Mouse (Mus musculus) neural tube, embryonic 14.5 days (tissue): ENCODE results near the gene Mcfd2. TPM values are rescaled to one million over a fixed set of nuclear protein-coding genes. Genes with fewer than 3 reads are reported as not detected.

Experiments used
- ATAC-seq: fragments of 200-750 bp; cut with Nextera tagmentation; 2 replicates; pipeline ENCODE4 v1.8.0; 2017; ENCODE audit warnings: low read depth, mild to moderate bottlenecking, moderate TSS enrichment, moderate library complexity
- H3K27ac ChIP-seq: fragments of 300-500 bp; sonication (generic); 2 replicates; pipeline ENCODE4 v1.5.1; 2014; ENCODE audit warnings: low read depth, mild to moderate bottlenecking, control low read depth, low read length, moderate library complexity, mixed read lengths
- H3K27me3 ChIP-seq: fragments of 300-500 bp; sonication (generic); 2 replicates; pipeline ENCODE4 v1.6.1; 2014; ENCODE audit warnings: low read length; ENCODE audit not compliant: control insufficient read depth, insufficient read depth
- H3K36me3 ChIP-seq: fragments of 300-500 bp; sonication (generic); 2 replicates; pipeline ENCODE4 v1.6.1; 2014; ENCODE audit warnings: low read length, mixed read lengths; ENCODE audit not compliant: control insufficient read depth, insufficient read depth
- H3K4me1 ChIP-seq: fragments of 300-500 bp; sonication (generic); 2 replicates; pipeline ENCODE4 v1.6.1; 2014; ENCODE audit warnings: low read length; ENCODE audit not compliant: control insufficient read depth, insufficient read depth
- H3K4me2 ChIP-seq: fragments of 300-500 bp; sonication (generic); 2 replicates; pipeline ENCODE4 v1.6.1; 2014; ENCODE audit warnings: mild to moderate bottlenecking, low read depth, low read length, control low read depth
- H3K4me3 ChIP-seq: fragments of 300-500 bp; sonication (generic); 2 replicates; pipeline ENCODE4 v1.5.1; 2014; ENCODE audit warnings: low read depth, low read length, control low read depth, mixed read lengths
- H3K9ac ChIP-seq: fragments of 300-500 bp; sonication (generic); replicated peaks from 2 replicates; pipeline ENCODE4 v1.6.1; 2014; ENCODE audit warnings: low read depth, mild to moderate bottlenecking, control low read depth, low read length, mixed read lengths
- H3K9me3 ChIP-seq: fragments of 300-500 bp; sonication (generic); 2 replicates; pipeline ENCODE4 v1.6.1; 2016; ENCODE audit warnings: low read length; ENCODE audit not compliant: control insufficient read depth
- WGBS: fragments of 180-500 bp; shearing (Covaris S2); extraction: QIAGEN DNeasy Blood & Tissue Kit; methylation state at CpG from one replicate; pipeline ENCODE4 v1.1.7; 2014; 5-methylcytosine and 5-hydroxymethylcytosine counted together
- polyA plus RNA-seq: library from polyadenylated mRNA; unstranded; fragments of >200 nt; fragmentation: Nextera tagmentation; extraction: Ambion mirVana; gene quantifications from 2 replicates; pipeline ENCODE4 v1.2.1, GENCODE M21; 2014

The Mcfd2 gene
- polyA plus RNA-seq, 1 experiment from 2014 or later = 38.3 TPM

DNA sequence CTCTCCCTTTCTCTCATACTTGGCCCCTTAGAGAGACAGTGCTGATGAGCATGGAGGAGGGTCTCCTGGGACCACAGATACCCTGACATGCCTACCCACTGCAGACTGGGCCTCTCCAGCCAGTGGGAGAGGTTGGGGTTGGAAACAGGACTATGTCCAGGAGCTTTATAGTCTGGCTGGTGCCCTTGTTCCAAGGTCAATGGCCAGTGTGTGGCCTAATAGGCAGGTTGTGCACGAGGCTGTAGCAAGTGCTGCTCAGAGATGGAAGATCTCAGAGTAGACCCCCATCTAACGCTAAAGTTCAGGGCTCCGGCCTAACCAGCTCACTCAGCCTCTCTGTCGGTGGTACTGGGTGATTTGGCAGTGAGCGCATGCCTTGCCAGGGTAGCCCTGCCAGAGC, 26.0 kb upstream of the Mcfd2 start:
- Histone ChIP-seq H3K36me3 (no peaks in the 10 kb centered on the region), H3K9ac (no peak overlapping the region), H3K4me1 (no peaks in the 10 kb centered on the region), H3K9me3 (no peaks in the 10 kb centered on the region), H3K27me3 (no peaks in the 10 kb centered on the region), H3K4me3 (no peak overlapping the region), H3K27ac (no peak overlapping the region), H3K4me2 (no peak overlapping the region)
- ATAC-seq = no peak
- 89% methylated on average over 5 of the region's 5 CpGs for WGBS

DNA sequence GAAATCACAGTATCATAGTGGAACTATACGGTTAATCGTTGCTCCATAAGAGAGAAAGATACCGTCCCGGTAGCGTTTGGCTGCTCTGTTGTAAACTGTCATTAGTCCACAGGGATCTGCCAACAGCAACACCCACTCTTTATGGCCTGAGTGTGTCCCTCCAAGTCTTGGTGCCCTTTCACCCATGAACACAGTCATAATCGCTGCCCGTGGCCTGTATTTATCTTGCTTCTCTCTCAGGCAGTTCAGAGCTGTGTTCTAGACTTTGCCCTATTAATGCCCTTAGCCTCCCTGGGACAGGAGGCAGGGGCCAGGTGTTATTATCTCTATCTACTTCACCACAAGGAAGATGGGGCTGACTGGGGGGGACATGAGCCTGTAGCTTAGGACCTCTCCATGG, 25.3 kb upstream of the Mcfd2 start:
- no peak for ATAC-seq
- H3K4me3 ChIP-seq = no peak overlapping the region
- H3K4me2 ChIP-seq = no peak overlapping the region
- H3K36me3 ChIP-seq = no peaks in the 10 kb centered on the region
- H3K27ac ChIP-seq = no peak overlapping the region
- H3K9me3 ChIP-seq = no peaks in the 10 kb centered on the region
- no peaks in the 10 kb centered on the region for H3K27me3 ChIP-seq
- H3K4me1 ChIP-seq = no peaks in the 10 kb centered on the region
- 84% methylated on average over 7 of the region's 7 CpGs for WGBS
- no peak overlapping the region for H3K9ac ChIP-seq

DNA sequence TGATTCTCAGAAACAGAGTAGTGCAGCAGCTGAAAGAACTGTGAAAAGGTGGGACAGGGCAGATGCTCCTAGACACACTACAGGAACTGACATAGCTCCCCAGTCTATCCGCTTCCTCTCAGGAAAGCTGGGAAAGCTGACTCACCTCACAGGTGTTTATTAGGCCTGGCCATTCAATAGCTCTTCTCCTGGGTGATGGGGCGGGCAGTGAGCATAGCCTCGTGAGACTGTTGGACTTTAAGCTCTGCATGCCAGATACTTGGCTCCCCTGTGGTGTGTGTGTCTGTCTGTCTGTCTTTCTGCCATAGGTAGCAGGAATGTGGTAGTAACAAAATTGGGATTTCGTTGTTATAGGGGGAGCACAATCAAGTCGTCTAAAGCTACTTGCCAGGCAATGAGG, 23.6 kb upstream of the Mcfd2 start:
- no peak overlapping the region for H3K27ac ChIP-seq
- ATAC-seq = no peak
- WGBS = 78% methylated on average over 5 of the region's 5 CpGs

DNA sequence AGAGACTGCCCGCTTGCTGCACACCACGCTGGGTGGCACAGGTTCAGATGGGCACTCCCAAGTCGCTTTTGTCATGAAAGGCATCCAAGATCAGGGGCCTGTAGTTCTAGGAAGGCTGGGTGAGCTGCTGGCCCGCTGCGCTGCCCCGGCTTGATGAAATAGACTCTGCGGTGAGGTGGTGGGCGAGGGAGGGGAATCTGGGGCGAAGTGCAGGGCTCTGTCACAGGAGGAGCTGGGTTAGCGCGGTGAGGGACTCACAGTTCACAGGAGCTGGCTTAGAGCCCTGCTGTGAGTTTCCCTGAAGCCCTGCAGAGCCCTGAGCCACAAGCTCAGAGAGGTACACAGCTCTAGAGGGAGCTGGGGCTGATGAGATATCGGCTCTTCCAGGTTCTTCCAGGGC, 22.4 kb upstream of the Mcfd2 start:
- no peak overlapping the region for H3K9ac ChIP-seq
- H3K27ac ChIP-seq = no peak overlapping the region
- H3K27me3 ChIP-seq = peaks cover 6% of the 10 kb centered on the region; the same call in 1 of the 2 replicates
- no peak overlapping the region for H3K4me3 ChIP-seq
- WGBS = 43% methylated on average over 12 of the region's 12 CpGs
- peaks cover 4% of the 10 kb centered on the region; the same call in 1 of the 2 replicates for H3K4me1 ChIP-seq
- H3K9me3 ChIP-seq = no peaks in the 10 kb centered on the region
- no peak for ATAC-seq
- H3K36me3 ChIP-seq = no peaks in the 10 kb centered on the region
- no peak overlapping the region for H3K4me2 ChIP-seq

More for the DNA sequence above, 23.6 kb upstream of the Mcfd2 start:
- no peaks in the 10 kb centered on the region for H3K36me3 ChIP-seq
- no peaks in the 10 kb centered on the region for H3K9me3 ChIP-seq
- H3K4me1 ChIP-seq = no peaks in the 10 kb centered on the region
- peaks cover 4% of the 10 kb centered on the region; the same call in 1 of the 2 replicates for H3K27me3 ChIP-seq
- H3K4me3 ChIP-seq = no peak overlapping the region
- no peak overlapping the region for H3K4me2 ChIP-seq
- H3K9ac ChIP-seq = no peak overlapping the region

DNA sequence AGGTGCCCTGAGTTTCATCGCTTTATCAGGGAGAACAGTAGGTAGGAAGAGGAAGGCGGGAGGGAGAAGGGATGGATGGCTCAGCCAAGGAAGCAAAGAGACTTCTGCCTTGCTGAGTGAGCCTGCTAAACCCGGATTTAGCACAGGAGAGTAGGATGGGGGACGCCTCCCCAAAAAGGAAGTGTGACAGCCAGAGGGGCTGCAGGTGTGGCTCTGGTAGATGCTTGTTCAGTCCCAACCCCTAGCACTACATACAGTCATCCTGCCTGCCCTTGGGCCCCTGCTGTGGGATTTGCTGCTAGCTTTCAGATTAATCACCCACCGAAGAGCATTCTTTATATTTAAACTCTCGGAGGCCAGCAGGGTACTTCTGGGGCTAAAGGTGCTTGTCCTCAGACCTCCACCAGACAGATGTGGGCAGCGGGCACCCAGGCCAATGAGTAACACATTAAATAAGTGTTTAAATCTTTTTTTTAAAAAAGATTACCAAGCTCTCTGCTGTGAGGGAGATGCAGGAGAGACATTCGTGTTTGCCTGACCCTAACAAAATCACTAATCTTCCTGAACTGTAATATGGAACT, 21.6 kb upstream of the Mcfd2 start:
- no peak overlapping the region for H3K4me3 ChIP-seq
- no peaks in the 10 kb centered on the region for H3K9me3 ChIP-seq
- H3K27me3 ChIP-seq = peaks cover 6% of the 10 kb centered on the region; the same call in 1 of the 2 replicates
- no peak for ATAC-seq
- H3K4me1 ChIP-seq = peaks cover 4% of the 10 kb centered on the region; the same call in 1 of the 2 replicates
- no peak overlapping the region for H3K4me2 ChIP-seq
- whole genome bisulfite sequencing = 65% methylated on average over 8 of the region's 8 CpGs
- no peak overlapping the region for H3K27ac ChIP-seq
- no peaks in the 10 kb centered on the region for H3K36me3 ChIP-seq
- H3K9ac ChIP-seq = no peak overlapping the region

DNA sequence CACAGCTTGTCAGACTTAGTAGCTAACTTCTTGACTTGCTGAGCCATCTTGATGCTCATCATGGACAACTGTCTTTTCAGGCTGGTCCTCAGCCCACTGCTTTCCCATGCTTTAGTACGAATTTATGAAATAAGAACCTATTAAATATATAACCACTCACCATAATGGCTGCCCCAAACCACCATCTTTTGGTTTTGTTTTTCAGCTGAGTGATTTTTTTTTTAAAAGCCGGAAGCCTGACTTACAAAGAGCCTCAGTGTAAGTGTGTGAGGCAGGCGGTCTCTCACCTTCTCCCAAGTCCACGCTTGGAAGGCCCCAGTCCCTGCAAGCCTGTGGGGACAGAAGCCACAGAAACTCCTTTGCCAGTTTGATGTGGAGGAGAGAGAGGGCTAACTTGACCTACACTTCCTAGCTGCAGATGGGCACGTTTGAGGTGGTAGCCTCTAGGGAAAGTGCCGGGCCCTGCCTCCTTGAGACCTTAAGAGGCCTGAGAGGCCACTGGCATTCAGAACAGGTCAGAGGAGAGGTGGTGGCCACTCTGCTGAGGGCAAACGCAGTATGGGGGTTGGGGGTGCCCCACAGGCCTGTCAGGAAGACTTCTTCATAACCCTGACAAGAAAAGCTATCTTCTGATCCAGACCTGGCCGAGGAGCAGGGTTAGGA, 20.9 kb upstream of the Mcfd2 start:
- H3K4me2 ChIP-seq = no peak overlapping the region
- WGBS = 73% methylated on average over 8 of the region's 8 CpGs
- no peak overlapping the region for H3K4me3 ChIP-seq
- no peaks in the 10 kb centered on the region for H3K36me3 ChIP-seq
- H3K4me1 ChIP-seq = peaks cover 5% of the 10 kb centered on the region; the same call in 1 of the 2 replicates
- H3K27me3 ChIP-seq = peaks cover 6% of the 10 kb centered on the region; the same call in 1 of the 2 replicates
- no peak for ATAC-seq
- H3K9me3 ChIP-seq = no peaks in the 10 kb centered on the region
- H3K27ac ChIP-seq = no peak overlapping the region
- H3K9ac ChIP-seq = no peak overlapping the region

DNA sequence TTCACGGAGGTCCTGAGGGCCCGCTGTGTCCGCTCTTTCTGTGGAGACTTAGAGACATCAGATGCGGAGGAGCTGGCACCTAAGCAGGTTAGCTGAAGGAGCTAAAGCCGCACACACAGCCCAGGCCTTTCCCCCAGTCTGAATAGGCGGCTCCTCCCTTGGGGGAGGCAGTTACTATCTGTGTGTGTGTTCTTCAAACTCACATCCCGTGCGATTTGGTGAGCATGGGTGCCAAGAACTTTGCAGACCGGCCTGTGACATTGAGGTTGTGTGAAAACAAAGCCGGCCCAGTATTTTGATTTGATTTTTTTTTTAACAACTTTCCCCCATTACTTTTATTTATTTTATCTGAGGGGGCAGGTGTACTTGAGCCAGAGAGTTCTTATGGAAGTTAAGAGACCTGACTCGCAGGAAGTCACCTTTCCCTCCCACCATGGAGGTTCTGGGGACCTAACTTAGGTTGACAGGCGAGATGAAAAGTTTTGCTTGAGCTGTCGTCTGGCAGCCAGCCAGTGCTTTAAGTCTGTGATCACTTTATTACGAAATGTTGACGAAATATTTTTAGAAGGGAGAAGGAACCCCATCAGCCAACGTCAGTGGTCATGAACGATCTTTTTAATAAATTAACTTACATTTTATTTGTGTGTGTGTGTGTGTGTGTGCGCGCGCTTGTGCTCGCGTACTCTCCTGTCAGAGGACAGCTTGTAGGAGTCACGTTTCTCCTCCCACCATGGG, 20.2 kb upstream of the Mcfd2 start:
- no peak overlapping the region for H3K4me2 ChIP-seq
- H3K27me3 ChIP-seq = peaks cover 6% of the 10 kb centered on the region; the same call in 1 of the 2 replicates
- no peak overlapping the region for H3K27ac ChIP-seq
- 84% methylated on average over 23 of the region's 23 CpGs for WGBS
- no peak for ATAC-seq
- no peak overlapping the region for H3K9ac ChIP-seq
- no peaks in the 10 kb centered on the region for H3K36me3 ChIP-seq
- H3K4me3 ChIP-seq = no peak overlapping the region
- H3K4me1 ChIP-seq = peaks cover 10% of the 10 kb centered on the region; the same call in 1 of the 2 replicates
- no peaks in the 10 kb centered on the region for H3K9me3 ChIP-seq

DNA sequence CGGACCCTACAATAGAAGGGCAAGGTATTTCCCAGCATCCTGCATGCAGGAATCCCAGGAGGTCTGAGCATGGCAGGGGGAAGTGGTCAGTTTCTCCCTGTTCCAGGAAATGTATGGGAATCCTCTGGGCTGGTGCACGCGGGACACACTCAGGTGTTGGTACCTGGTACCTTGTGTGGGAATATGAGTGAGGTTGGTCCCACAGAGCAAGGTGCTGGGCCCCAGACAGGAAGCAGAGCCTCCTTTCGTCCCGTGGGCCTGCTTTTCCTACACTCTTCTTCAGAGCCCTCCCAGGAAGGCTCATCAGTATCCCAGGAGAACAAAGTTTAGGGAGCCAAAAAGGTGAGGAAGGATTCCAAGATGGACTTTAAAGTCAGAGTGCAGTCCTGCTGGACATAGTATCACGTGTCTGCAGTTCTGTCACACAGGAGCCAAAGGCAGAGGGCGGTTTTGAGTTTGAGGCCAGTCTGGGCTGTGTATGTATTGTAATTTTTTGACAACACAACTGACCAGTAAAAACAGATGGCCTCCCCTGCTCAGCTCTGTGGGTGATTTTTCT, 18.8 kb upstream of the Mcfd2 start:
- Histone ChIP-seq H3K9ac (no peak overlapping the region), H3K27ac (no peak overlapping the region), H3K36me3 (no peaks in the 10 kb centered on the region), H3K4me1 (peaks cover 10% of the 10 kb centered on the region; the same call in 1 of the 2 replicates), H3K9me3 (no peaks in the 10 kb centered on the region), H3K4me2 (peak overlapping the region; percentile 91; the same call in 1 of the 2 replicates), H3K4me3 (no peak overlapping the region), H3K27me3 (peaks cover 6% of the 10 kb centered on the region; the same call in 1 of the 2 replicates)
- WGBS = 74% methylated on average over 7 of the region's 7 CpGs
- ATAC-seq = no peak
